Mouse (Mus musculus) heart, embryonic 10.5 days (tissue): Measurements from ENCODE around the gene Ubqln5. TPM values are rescaled to one million over a fixed set of nuclear protein-coding genes. Genes with fewer than 3 reads are reported as not detected.

Experiments
- polyA plus RNA-seq: library from polyadenylated mRNA; unstranded; fragments of >200 nt; fragmentation: Nextera tagmentation; extraction: Ambion mirVana; gene quantifications from 2 replicates; pipeline ENCODE4 v1.2.1, GENCODE M21; 2016

The Ubqln5 gene
- polyA plus RNA-seq, 1 experiment from 2014 or later: not detected

Other genes starting within 250 kb of the Ubqln5 start
- gene Olfr66, start 243.6 kb downstream of the Ubqln5 start, polyA plus RNA-seq: not detected in 2 replicates
- gene Olfr64, start 235.3 kb downstream of the Ubqln5 start, polyA plus RNA-seq: not detected in 2 replicates
- not detected in 2 replicates for gene Olfr65, start 226.3 kb downstream of the Ubqln5 start, polyA plus RNA-seq
- gene Olfr631, start 201.0 kb downstream of the Ubqln5 start, polyA plus RNA-seq: not detected in 2 replicates
- gene Olfr632, start 195.5 kb downstream of the Ubqln5 start, polyA plus RNA-seq: not detected in 2 replicates
- gene Olfr633, start 185.4 kb downstream of the Ubqln5 start, polyA plus RNA-seq: not detected in 2 replicates
- not detected in 2 replicates for gene Olfr635, start 158.7 kb downstream of the Ubqln5 start, polyA plus RNA-seq
- gene Olfr638, start 131.1 kb downstream of the Ubqln5 start, polyA plus RNA-seq: not detected in 2 replicates
- not detected in 2 replicates for gene Olfr639, start 112.5 kb downstream of the Ubqln5 start, polyA plus RNA-seq
- not detected in 2 replicates for gene Olfr640, start 104.3 kb downstream of the Ubqln5 start, polyA plus RNA-seq
- not detected in 2 replicates for gene Olfr641, start 94.4 kb downstream of the Ubqln5 start, polyA plus RNA-seq
- gene Olfr642, start 77.2 kb downstream of the Ubqln5 start, polyA plus RNA-seq: not detected in 2 replicates
- gene 4930516K23Rik, start 68.4 kb downstream of the Ubqln5 start, polyA plus RNA-seq: not detected in 2 replicates
- not detected in 2 replicates for gene Olfr644, start 58.0 kb downstream of the Ubqln5 start, polyA plus RNA-seq
- not detected in 2 replicates for gene Olfr645, start 44.4 kb downstream of the Ubqln5 start, polyA plus RNA-seq
- gene Olfr646, start 25.0 kb downstream of the Ubqln5 start, polyA plus RNA-seq: not detected in 2 replicates
- not detected in 2 replicates for gene Olfr643, start 7.6 kb upstream of the Ubqln5 start, polyA plus RNA-seq
- not detected in 2 replicates for gene Ubqln3, start 13.5 kb upstream of the Ubqln5 start, polyA plus RNA-seq
- not detected in 2 replicates for gene Ubqlnl, start 20.7 kb upstream of the Ubqln5 start, polyA plus RNA-seq
- not detected in 2 replicates for gene Olfm5, start 35.0 kb upstream of the Ubqln5 start, polyA plus RNA-seq
- 0.21 and 0.28 TPM in 2 replicates for gene Olfr648, start 53.6 kb upstream of the Ubqln5 start, polyA plus RNA-seq
- not detected in 2 replicates for gene Olfr649, start 66.2 kb upstream of the Ubqln5 start, polyA plus RNA-seq
- 9.8 and 12.3 TPM in 2 replicates for gene Trim6, start 89.0 kb upstream of the Ubqln5 start, polyA plus RNA-seq
- gene Trim34a, start 114.6 kb upstream of the Ubqln5 start, polyA plus RNA-seq: 1.6 and 1.7 TPM in 2 replicates
- 0.35 and 0.47 TPM in 2 replicates for gene Trim5, start 158.3 kb upstream of the Ubqln5 start, polyA plus RNA-seq
- 4.8 and 6.9 TPM in 2 replicates for gene Trim12a, start 185.6 kb upstream of the Ubqln5 start, polyA plus RNA-seq
- 0.09 TPM in 1 of 2 replicates, not detected in the other for gene Trim34b, start 199.6 kb upstream of the Ubqln5 start, polyA plus RNA-seq
- 1.2 and 1.6 TPM in 2 replicates for gene Trim12c, start 223.5 kb upstream of the Ubqln5 start, polyA plus RNA-seq
- gene Trim30b, start 240.1 kb upstream of the Ubqln5 start, polyA plus RNA-seq: not detected in 2 replicates